Mouse (Mus musculus): Measurements from ENCODE around the gene Prl8a8. TPM values are rescaled to one million over a fixed set of nuclear protein-coding genes. Genes with fewer than 3 reads are reported as not detected.

The Prl8a8 gene
- polyA plus RNA-seq (2015; fragmentation: Nextera tagmentation; extraction: Ambion mirVana): not detected in 2 replicates

DNA sequence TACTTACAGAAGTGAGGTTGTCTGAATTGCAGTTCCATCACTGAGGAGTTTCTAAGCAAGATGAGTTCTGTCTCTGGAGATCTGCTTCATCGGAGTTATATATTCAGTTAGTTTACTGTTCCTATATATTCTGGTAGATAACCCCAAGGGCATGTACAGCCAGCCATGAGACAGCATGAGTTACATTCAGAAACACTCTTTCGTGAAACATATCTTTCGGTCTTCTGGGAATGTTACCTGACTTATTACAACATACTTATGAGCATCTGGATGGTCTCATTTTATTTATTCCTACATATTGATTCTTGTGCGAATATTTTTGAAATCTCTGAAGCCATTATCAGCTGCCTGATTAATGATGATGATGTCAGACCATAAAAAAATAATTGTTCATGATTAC lies at the start of gene Prl8a8:
Gene Prl8a8, minus strand, starts transcription at position 101 of the 400 bp plus-strand sequence.
- no peaks in the 10 kb centered on the region for H3K36me3 ChIP-seq (ENCODE audit: poor library complexity, severe bottlenecking)
- WGBS: 93% methylated on average over 4 of the region's 4 CpGs
- no peaks in the 10 kb centered on the region for H3K4me1 ChIP-seq
- no peak for ATAC-seq
- H3K27ac ChIP-seq: no peak within 1 kb of the TSS
- H3K4me3 ChIP-seq: no peak within 1 kb of the TSS
- no peak within 1 kb of the TSS for H3K9ac ChIP-seq
- H3K4me2 ChIP-seq: no peak within 1 kb of the TSS
- H3K27me3 ChIP-seq: no peaks in the 10 kb centered on the region
- no peaks in the 10 kb centered on the region for H3K9me3 ChIP-seq (replicated peaks)

DNA sequence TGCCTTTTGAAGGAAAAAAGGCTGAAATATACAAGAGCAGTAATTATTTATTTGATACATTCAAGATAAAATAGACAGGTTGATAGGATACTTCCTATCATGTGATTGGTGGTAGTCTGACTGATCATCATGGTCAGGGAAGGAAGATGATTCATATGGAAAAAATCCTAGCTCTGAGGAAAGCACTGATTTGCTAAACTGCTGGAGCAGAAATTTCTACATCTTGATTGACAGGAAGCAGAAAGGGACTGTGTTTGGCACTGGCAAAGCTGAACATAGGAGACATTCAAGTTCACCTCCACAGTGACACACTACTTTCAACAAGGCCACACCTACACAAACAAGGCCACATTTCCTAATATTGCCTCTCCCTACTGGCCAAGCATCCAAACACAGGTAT lies 40.3 kb upstream of the Prl8a8 start:
- ATAC-seq: no peak
- Histone ChIP-seq H3K27me3 (no peaks in the 10 kb centered on the region), H3K4me2 (no peak overlapping the region), H3K9me3 (replicated peaks) (no peaks in the 10 kb centered on the region), H3K4me1 (no peaks in the 10 kb centered on the region), H3K9ac (no peak overlapping the region), H3K27ac (no peak overlapping the region), H3K4me3 (no peak overlapping the region), H3K36me3 (ENCODE audit: poor library complexity, severe bottlenecking) (no peaks in the 10 kb centered on the region)

DNA sequence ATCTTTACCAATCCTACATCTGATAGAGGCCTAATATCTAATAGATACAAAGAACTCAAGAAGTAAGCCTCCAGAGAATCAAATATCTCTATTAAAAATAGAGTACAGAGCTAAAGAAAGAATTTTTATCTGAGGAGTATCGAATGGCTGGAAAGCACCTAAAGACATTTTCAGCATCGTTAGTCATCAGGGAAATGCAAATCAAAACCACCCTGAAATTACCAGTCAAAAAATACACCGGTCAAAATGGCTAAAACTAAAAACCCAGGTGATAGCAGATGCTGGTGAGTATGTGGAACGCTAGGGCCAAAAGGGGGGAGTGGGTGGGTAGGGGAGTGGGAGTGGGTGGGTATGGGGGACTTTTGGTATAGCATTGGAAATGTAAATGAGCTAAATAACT lies 10.1 kb upstream of the Prl8a8 start:
- no peak overlapping the region for H3K4me3 ChIP-seq
- ATAC-seq: no peak
- no peaks in the 10 kb centered on the region for H3K9me3 ChIP-seq (replicated peaks)
- no peaks in the 10 kb centered on the region for H3K4me1 ChIP-seq
- no peaks in the 10 kb centered on the region for H3K36me3 ChIP-seq (ENCODE audit: poor library complexity, severe bottlenecking)
- H3K27me3 ChIP-seq: no peaks in the 10 kb centered on the region
- H3K4me2 ChIP-seq: no peak overlapping the region
- H3K27ac ChIP-seq: no peak overlapping the region
- H3K9ac ChIP-seq: no peak overlapping the region
- WGBS: 90% methylated on average over 4 of the region's 4 CpGs

DNA sequence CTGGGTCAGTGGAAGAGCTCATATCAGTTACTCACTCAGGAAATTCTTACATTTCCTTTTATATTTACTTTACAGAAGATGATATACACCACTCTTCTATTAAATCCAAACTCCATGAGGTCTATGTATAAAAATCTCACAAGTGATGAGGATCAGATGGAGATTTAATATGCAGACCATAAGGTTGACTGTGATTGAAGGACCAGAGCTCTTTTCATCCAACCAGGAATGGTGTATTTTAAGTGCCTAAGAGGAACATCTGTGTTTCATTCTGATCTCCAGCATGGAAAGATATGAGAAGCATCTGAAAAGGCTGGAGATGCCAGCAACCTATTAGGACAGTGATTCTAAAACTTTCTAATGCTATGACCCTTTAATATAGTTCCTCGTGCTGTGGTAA lies 5.4 kb downstream of the Prl8a8 start:
- Histone ChIP-seq H3K27ac (no peak overlapping the region), H3K36me3 (ENCODE audit: poor library complexity, severe bottlenecking) (no peaks in the 10 kb centered on the region), H3K9me3 (replicated peaks) (0 out of 2 replicates have a peak, but pooled peaks cover 3% of the 10 kb centered on the region), H3K4me1 (no peaks in the 10 kb centered on the region), H3K27me3 (no peaks in the 10 kb centered on the region), H3K4me3 (no peak overlapping the region), H3K4me2 (no peak overlapping the region), H3K9ac (no peak overlapping the region)
- 76% methylated on average over 1 of the region's 1 CpGs for WGBS
- ATAC-seq: no peak

Other genes starting within 250 kb of the Prl8a8 start
- not detected in 2 replicates for gene Prl6a1, start 200.6 kb downstream of the Prl8a8 start, polyA plus RNA-seq (2015; fragmentation: Nextera tagmentation; extraction: Ambion mirVana)
- gene Prl8a2, start 167.5 kb downstream of the Prl8a8 start, polyA plus RNA-seq (2015; fragmentation: Nextera tagmentation; extraction: Ambion mirVana): not detected in 2 replicates
- not detected in 2 replicates for gene Prl2b1, start 122.4 kb downstream of the Prl8a8 start, polyA plus RNA-seq (2015; fragmentation: Nextera tagmentation; extraction: Ambion mirVana)
- not detected in 2 replicates for gene Prl8a6, start 74.5 kb downstream of the Prl8a8 start, polyA plus RNA-seq (2015; fragmentation: Nextera tagmentation; extraction: Ambion mirVana)
- gene Prl8a9, start 51.4 kb upstream of the Prl8a8 start, polyA plus RNA-seq (2015; fragmentation: Nextera tagmentation; extraction: Ambion mirVana): not detected in 2 replicates
- gene Prl8a1, start 69.0 kb upstream of the Prl8a8 start, polyA plus RNA-seq (2015; fragmentation: Nextera tagmentation; extraction: Ambion mirVana): not detected in 2 replicates
- not detected in 2 replicates for gene Prl7b1, start 97.4 kb upstream of the Prl8a8 start, polyA plus RNA-seq (2015; fragmentation: Nextera tagmentation; extraction: Ambion mirVana)
- not detected in 2 replicates for gene Prl7a1, start 129.3 kb upstream of the Prl8a8 start, polyA plus RNA-seq (2015; fragmentation: Nextera tagmentation; extraction: Ambion mirVana)
- gene Prl7a2, start 154.8 kb upstream of the Prl8a8 start, polyA plus RNA-seq (2015; fragmentation: Nextera tagmentation; extraction: Ambion mirVana): not detected in 2 replicates
- not detected in 2 replicates for gene Prl7d1, start 203.5 kb upstream of the Prl8a8 start, polyA plus RNA-seq (2015; fragmentation: Nextera tagmentation; extraction: Ambion mirVana)

All from forebrain, embryonic 13.5 days (tissue).